Comparison of ENCODE assay signal across 8 mouse cellular contexts in genomic region chr11:69766872-69767624, GRCm38 (mm10). TPM values are rescaled to one million over a fixed set of nuclear protein-coding genes. Genes with fewer than 3 reads are reported as not detected.
A peak's percentile ranks its signal among the peaks of the same experiment; 100 is the strongest.
DNase-seq lines count a peak whose midpoint lies in the region; ATAC-seq and TF ChIP-seq lines count a peak whose summit lies in the region.

No protein-coding gene starts in this region.

- no peak for DNase-seq in heart, embryonic 10.5 days (ENCODE audit: low spot score)
- DNase-seq in heart, postnatal 36 days = no peak
- no peak for DNase-seq in kidney, postnatal 0 days (ENCODE audit: low spot score)
- DNase-seq in embryo, embryonic 11 days = no peak
- DNase-seq in embryo, embryonic 9.5 days (ENCODE audit: extremely low spot score) = no peak

- no peak for TF ChIP-seq CTCF in kidney, postnatal 0 days (IDR thresholded peaks at IDR 0.05; ENCODE audit: low read depth)

- H3K27me3 ChIP-seq in heart, embryonic 10.5 days (ENCODE audit: insufficient read depth, poor library complexity, severe bottlenecking) = no peaks in the 10 kb centered on the region
- no peaks in the 10 kb centered on the region for H3K27me3 ChIP-seq in forebrain, embryonic 15.5 days
- H3K27me3 ChIP-seq in kidney, postnatal 0 days (ENCODE audit: insufficient read depth, low read length) = no peaks in the 10 kb centered on the region
- H3K27me3 ChIP-seq in midbrain, embryonic 15.5 days (replicated peaks) = no peaks in the 10 kb centered on the region

- intact Hi-C loops in heart, postnatal 36 days (cut with DNase I) = loop anchor here (2.0 kb wide), 3 partner anchors 18 to 36 kb away; partner anchors contain the start of gene Chrnb1

- ATAC-seq in forebrain, embryonic 15.5 days (replicated peaks) = no peak
- ATAC-seq in kidney, postnatal 0 days (replicated peaks; ENCODE audit: low FRiP score, low read depth) = no peak
- no peak for ATAC-seq in midbrain, embryonic 15.5 days (replicated peaks)
- ATAC-seq in activated CD4-positive, CD25-positive, alpha-beta regulatory T cell, adult 4 months = no peak

- H3K27ac ChIP-seq in heart, embryonic 10.5 days = peak overlapping the region; percentile 94
- 0 out of 2 replicates have a peak overlapping the region, but pooled peaks have one; percentile 76 for H3K27ac ChIP-seq in forebrain, embryonic 15.5 days (replicated peaks)
- H3K27ac ChIP-seq in kidney, postnatal 0 days = peak overlapping the region; percentile 95
- H3K27ac ChIP-seq in midbrain, embryonic 15.5 days = peak overlapping the region; percentile 85

- H3K9me3 ChIP-seq in heart, embryonic 10.5 days = no peaks in the 10 kb centered on the region
- H3K9me3 ChIP-seq in forebrain, embryonic 15.5 days = no peaks in the 10 kb centered on the region
- H3K9me3 ChIP-seq in kidney, postnatal 0 days (replicated peaks; ENCODE audit: low read length) = no peaks in the 10 kb centered on the region
- H3K9me3 ChIP-seq in midbrain, embryonic 15.5 days = no peaks in the 10 kb centered on the region

- peaks cover 40% of the 10 kb centered on the region for H3K4me1 ChIP-seq in heart, embryonic 10.5 days
- H3K4me1 ChIP-seq in forebrain, embryonic 15.5 days = peaks cover 23% of the 10 kb centered on the region
- peaks cover 12% of the 10 kb centered on the region; the same call in 1 of the 2 replicates for H3K4me1 ChIP-seq in kidney, postnatal 0 days (replicated peaks; ENCODE audit: insufficient read depth, low read length)
- peaks cover 25% of the 10 kb centered on the region for H3K4me1 ChIP-seq in midbrain, embryonic 15.5 days

- 48% methylated on average over 13 of the region's 13 CpGs for WGBS in heart, embryonic 10.5 days
- 67% methylated on average over 13 of the region's 13 CpGs for WGBS in forebrain, embryonic 15.5 days
- 51% methylated on average over 13 of the region's 13 CpGs for WGBS in kidney, postnatal 0 days
- 62% methylated on average over 13 of the region's 13 CpGs for WGBS in midbrain, embryonic 15.5 days

- peak overlapping the region; percentile 95 for H3K4me3 ChIP-seq in heart, embryonic 10.5 days
- peak overlapping the region; percentile 79 for H3K4me3 ChIP-seq in forebrain, embryonic 15.5 days
- peak overlapping the region; percentile 95 for H3K4me3 ChIP-seq in kidney, postnatal 0 days (replicated peaks; ENCODE audit: low read depth, low read length)
- H3K4me3 ChIP-seq in midbrain, embryonic 15.5 days = peak overlapping the region; percentile 92

- H3K36me3 ChIP-seq in heart, embryonic 10.5 days = 0 out of 2 replicates have a peak, but pooled peaks cover 4% of the 10 kb centered on the region
- no peaks in the 10 kb centered on the region for H3K36me3 ChIP-seq in forebrain, embryonic 15.5 days
- no peaks in the 10 kb centered on the region for H3K36me3 ChIP-seq in kidney, postnatal 0 days (ENCODE audit: insufficient read depth, low read length)
- H3K36me3 ChIP-seq in midbrain, embryonic 15.5 days (replicated peaks) = no peaks in the 10 kb centered on the region

- H3K9ac ChIP-seq in forebrain, embryonic 15.5 days (replicated peaks) = peak overlapping the region; percentile 92
- peak overlapping the region; percentile 99 for H3K9ac ChIP-seq in kidney, postnatal 0 days (ENCODE audit: low read depth, low read length)
- peak overlapping the region; percentile 95; the same call in 1 of the 2 replicates for H3K9ac ChIP-seq in midbrain, embryonic 15.5 days

- peak overlapping the region; percentile 51 for H3K4me2 ChIP-seq in forebrain, embryonic 15.5 days (replicated peaks)
- H3K4me2 ChIP-seq in kidney, postnatal 0 days (ENCODE audit: low read length) = peak overlapping the region; percentile 84
- H3K4me2 ChIP-seq in midbrain, embryonic 15.5 days = peak overlapping the region; percentile 73

RNA-seq across cellular contexts. Expression of gene Zbtb4, which starts 1.3 kb away (rescaled TPM):
- 1.7 and 2.4 TPM in 2 replicates for polyA plus RNA-seq in heart, embryonic 10.5 days (2016; fragmentation: Nextera tagmentation; extraction: Ambion mirVana)
- 10 to 100 TPM; 39.0 to 43.1 TPM for total RNA-seq in heart, postnatal 36 days (2021)
- 2.8 and 3.2 TPM in 2 replicates for polyA plus RNA-seq in forebrain, embryonic 15.5 days (2015; fragmentation: Nextera tagmentation; extraction: Ambion mirVana)
- 2.7 and 3.3 TPM in 2 replicates for polyA plus RNA-seq in kidney, postnatal 0 days (2015; fragmentation: Nextera tagmentation; extraction: Ambion mirVana)
- 4.1 and 4.3 TPM in 2 replicates for polyA plus RNA-seq in midbrain, embryonic 15.5 days (2015; fragmentation: Nextera tagmentation; extraction: Ambion mirVana)
- 1 to 10 TPM; 7.8 to 8.1 TPM for polyA plus RNA-seq in activated CD4-positive, CD25-positive, alpha-beta regulatory T cell, adult 4 months (2017; shearing (Covaris generic))

RNA-seq across cellular contexts. Expression of gene Slc35g3, which starts 5.3 kb away (rescaled TPM):
- polyA plus RNA-seq in heart, embryonic 10.5 days (2016; fragmentation: Nextera tagmentation; extraction: Ambion mirVana) = 0.16 TPM in 1 of 2 replicates, not detected in the other
- not detected for total RNA-seq in heart, postnatal 36 days (2021)
- 0.28 and 0.56 TPM in 2 replicates for polyA plus RNA-seq in forebrain, embryonic 15.5 days (2015; fragmentation: Nextera tagmentation; extraction: Ambion mirVana)
- 0.17 TPM in 1 of 2 replicates, not detected in the other for polyA plus RNA-seq in kidney, postnatal 0 days (2015; fragmentation: Nextera tagmentation; extraction: Ambion mirVana)
- 0.17 and 0.26 TPM in 2 replicates for polyA plus RNA-seq in midbrain, embryonic 15.5 days (2015; fragmentation: Nextera tagmentation; extraction: Ambion mirVana)
- not detected for polyA plus RNA-seq in activated CD4-positive, CD25-positive, alpha-beta regulatory T cell, adult 4 months (2017; shearing (Covaris generic))

RNA-seq across cellular contexts. Expression of gene Polr2a, which starts 8.6 kb away (rescaled TPM):
- polyA plus RNA-seq in heart, embryonic 10.5 days (2016; fragmentation: Nextera tagmentation; extraction: Ambion mirVana) = 24.9 and 29.6 TPM in 2 replicates
- 10 to 100 TPM; 30.1 to 35.4 TPM for total RNA-seq in heart, postnatal 36 days (2021)
- polyA plus RNA-seq in forebrain, embryonic 15.5 days (2015; fragmentation: Nextera tagmentation; extraction: Ambion mirVana) = 17.5 and 19.2 TPM in 2 replicates
- 19.0 and 21.0 TPM in 2 replicates for polyA plus RNA-seq in kidney, postnatal 0 days (2015; fragmentation: Nextera tagmentation; extraction: Ambion mirVana)
- polyA plus RNA-seq in midbrain, embryonic 15.5 days (2015; fragmentation: Nextera tagmentation; extraction: Ambion mirVana) = 15.9 and 17.4 TPM in 2 replicates
- polyA plus RNA-seq in activated CD4-positive, CD25-positive, alpha-beta regulatory T cell, adult 4 months (2017; shearing (Covaris generic)) = 10 to 100 TPM; 24.0 to 28.8 TPM

RNA-seq across cellular contexts. Expression of gene Chrnb1, which starts 28.7 kb away (rescaled TPM):
- polyA plus RNA-seq in heart, embryonic 10.5 days (2016; fragmentation: Nextera tagmentation; extraction: Ambion mirVana) = 3.9 and 4.9 TPM in 2 replicates
- total RNA-seq in heart, postnatal 36 days (2021) = 1 to 10 TPM; 3.6 to 4.3 TPM
- 1.2 and 1.4 TPM in 2 replicates for polyA plus RNA-seq in forebrain, embryonic 15.5 days (2015; fragmentation: Nextera tagmentation; extraction: Ambion mirVana)
- polyA plus RNA-seq in kidney, postnatal 0 days (2015; fragmentation: Nextera tagmentation; extraction: Ambion mirVana) = 12.0 and 12.1 TPM in 2 replicates
- polyA plus RNA-seq in midbrain, embryonic 15.5 days (2015; fragmentation: Nextera tagmentation; extraction: Ambion mirVana) = 0.98 and 1.2 TPM in 2 replicates
- polyA plus RNA-seq in activated CD4-positive, CD25-positive, alpha-beta regulatory T cell, adult 4 months (2017; shearing (Covaris generic)) = 1 to 10 TPM in 1 of 2 experiments, under 1 TPM in 1; 0.66 to 4.1 TPM

RNA-seq across cellular contexts. Expression of gene Fgf11, which starts 34.6 kb away (rescaled TPM):
- 0.97 and 1.1 TPM in 2 replicates for polyA plus RNA-seq in heart, embryonic 10.5 days (2016; fragmentation: Nextera tagmentation; extraction: Ambion mirVana)
- total RNA-seq in heart, postnatal 36 days (2021) = 1 to 10 TPM; 2.4 to 3.0 TPM
- 6.2 and 6.7 TPM in 2 replicates for polyA plus RNA-seq in forebrain, embryonic 15.5 days (2015; fragmentation: Nextera tagmentation; extraction: Ambion mirVana)
- polyA plus RNA-seq in kidney, postnatal 0 days (2015; fragmentation: Nextera tagmentation; extraction: Ambion mirVana) = 0.63 and 0.98 TPM in 2 replicates
- polyA plus RNA-seq in midbrain, embryonic 15.5 days (2015; fragmentation: Nextera tagmentation; extraction: Ambion mirVana) = 3.7 and 4.5 TPM in 2 replicates
- polyA plus RNA-seq in activated CD4-positive, CD25-positive, alpha-beta regulatory T cell, adult 4 months (2017; shearing (Covaris generic)) = not detected
